Mouse (Mus musculus): Measurements from ENCODE around the gene Hecw2.

The Hecw2 gene

GRCm38 (mm10) chr1:54110920-54111605, 83.9 kb downstream of the Hecw2 start:
- DNase-seq: peak; percentile 3

- no peak for DNase-seq
Observed at GRCm38 (mm10) chr1:54109255-54109654, 85.7 kb downstream of the Hecw2 start.

- DNase-seq: no peak
Observed at GRCm38 (mm10) chr1:54106756-54107155, 88.2 kb downstream of the Hecw2 start.

DNA sequence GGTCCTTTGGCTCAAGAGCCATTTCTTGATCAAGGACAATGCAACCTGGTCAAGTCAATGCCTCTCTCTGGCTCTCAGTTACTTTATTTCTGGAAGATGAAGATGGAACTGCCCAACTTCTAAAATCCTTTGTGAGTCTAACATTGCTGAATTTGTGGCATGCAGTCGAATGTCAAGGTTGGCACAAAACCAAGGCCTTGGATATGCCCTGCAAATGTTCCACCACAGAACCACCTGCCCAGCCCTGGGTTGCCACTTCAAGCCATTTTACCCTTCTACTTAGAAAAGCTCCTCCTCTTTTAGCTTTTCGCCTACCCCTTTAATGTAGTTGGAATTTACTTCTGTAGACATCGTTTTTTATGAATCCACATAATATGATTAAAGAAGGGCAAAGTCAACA, 115.3 kb downstream of the Hecw2 start:
- no peak for DNase-seq

- DNase-seq: no peak
Observed at GRCm38 (mm10) chr1:54074456-54074855, 120.5 kb downstream of the Hecw2 start.

DNA sequence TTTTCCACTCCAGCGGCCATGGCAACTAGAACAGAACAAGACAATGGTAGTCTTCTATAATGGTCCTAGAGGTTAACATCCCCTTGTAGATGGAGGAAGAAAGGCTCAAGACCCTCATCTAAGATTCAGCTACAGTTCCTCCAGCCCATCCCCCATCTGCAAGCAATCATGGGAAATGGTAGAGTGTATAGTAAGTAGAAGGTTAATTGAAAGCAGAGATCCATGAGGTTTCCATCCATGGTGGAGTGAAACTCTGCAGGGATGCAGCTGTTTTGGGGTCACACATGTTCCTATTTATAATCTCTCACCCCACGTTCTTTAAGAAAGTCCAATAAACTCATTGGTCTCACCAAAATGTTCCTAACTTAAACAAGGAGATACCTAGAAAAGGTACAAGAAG, 124.8 kb downstream of the Hecw2 start:
- DNase-seq: no peak

DNA sequence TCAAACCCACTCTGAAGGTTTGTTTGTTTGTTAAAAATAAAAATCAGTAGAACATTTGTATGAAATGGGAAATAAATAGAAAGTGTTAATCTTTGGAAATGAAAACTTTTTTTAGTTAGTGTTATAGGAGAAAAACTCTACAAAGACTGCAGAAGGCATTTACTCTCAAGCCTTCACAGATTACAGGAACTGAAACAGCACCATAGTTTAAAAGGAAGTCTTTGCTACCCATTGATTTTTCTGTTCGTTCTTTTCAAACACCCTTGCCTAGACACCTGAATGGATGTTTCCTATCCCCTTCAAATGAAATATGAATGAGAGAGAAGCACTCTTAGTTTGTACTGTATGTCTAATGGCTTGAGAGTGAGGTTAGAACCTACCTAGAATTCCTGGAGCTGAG, 126.7 kb downstream of the Hecw2 start:
- DNase-seq: no peak

- DNase-seq: no peak
Observed at GRCm38 (mm10) chr1:54065434-54065833, 129.5 kb downstream of the Hecw2 start.

GRCm38 (mm10) chr1:54061078-54061477, 133.9 kb downstream of the Hecw2 start:
- DNase-seq: no peak

GRCm38 (mm10) chr1:54059731-54060130, 135.2 kb downstream of the Hecw2 start:
- DNase-seq: no peak

DNA sequence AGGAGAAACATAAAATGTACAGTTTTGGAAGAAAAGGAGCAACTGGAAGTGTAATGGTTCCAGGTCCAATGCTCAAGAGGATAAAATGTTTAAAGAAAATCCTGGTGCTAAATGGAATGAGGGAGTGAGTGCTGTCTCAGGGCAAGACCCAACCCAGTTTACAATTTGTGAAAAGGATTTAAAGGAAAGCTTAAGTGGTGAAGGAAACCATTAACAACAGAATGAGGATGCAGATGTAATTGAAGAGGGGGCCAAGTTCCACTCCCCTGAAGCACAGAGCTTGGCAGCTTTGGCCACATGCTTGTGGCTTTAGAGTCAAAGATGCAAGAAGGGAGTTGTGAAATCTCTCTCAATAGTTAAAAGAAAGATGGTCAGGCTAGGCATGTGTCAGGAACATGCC, 142.2 kb downstream of the Hecw2 start:
- no peak for DNase-seq

DNA sequence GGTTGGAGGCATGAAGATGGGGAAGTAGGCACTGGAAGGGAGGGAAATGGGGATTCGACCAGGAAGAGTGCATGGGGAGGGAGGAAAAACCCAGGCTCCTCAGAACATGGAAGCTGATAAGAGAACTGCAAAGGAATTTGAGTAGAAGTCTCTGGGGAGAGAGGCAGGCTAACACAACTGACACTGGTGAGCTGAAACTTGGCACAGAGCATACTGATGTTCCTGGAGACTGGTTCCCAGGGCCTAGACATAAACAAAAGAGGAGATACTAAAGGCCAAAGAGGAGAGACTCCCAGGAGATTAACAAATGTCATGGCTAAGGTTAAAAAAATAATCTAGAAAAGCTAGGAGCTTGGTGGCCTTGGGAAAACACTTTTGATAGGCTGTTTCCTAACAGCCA, 148.0 kb downstream of the Hecw2 start:
- peak; percentile 27 for DNase-seq

GRCm38 (mm10) chr1:54039062-54039461, 155.9 kb downstream of the Hecw2 start:
- peak; percentile 63 for DNase-seq

- peak; percentile 54 for DNase-seq
Observed at GRCm38 (mm10) chr1:54017686-54018085, 177.3 kb downstream of the Hecw2 start.

DNA sequence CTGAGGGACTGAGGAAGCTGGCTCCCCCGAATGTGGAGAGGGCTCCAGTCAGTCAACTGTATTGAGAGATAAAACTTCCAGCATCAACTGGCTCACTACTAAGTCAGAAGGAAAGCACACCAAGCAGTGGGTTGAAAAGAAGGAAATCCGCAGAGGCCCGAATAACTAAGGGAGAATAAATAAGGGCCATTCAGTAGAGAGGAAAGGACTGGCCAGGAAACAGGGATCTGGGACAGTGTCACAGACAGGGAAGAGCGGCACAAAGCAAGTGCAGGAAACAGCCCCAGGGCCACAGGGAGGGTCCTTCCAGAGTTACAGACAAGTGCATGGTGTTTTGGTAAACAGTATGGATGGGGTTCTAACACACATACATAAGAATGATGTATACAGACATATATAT, 179.2 kb downstream of the Hecw2 start:
- peak; percentile 17 for DNase-seq

- no peak for DNase-seq
Observed at GRCm38 (mm10) chr1:54012414-54012813, 182.6 kb downstream of the Hecw2 start.

DNA sequence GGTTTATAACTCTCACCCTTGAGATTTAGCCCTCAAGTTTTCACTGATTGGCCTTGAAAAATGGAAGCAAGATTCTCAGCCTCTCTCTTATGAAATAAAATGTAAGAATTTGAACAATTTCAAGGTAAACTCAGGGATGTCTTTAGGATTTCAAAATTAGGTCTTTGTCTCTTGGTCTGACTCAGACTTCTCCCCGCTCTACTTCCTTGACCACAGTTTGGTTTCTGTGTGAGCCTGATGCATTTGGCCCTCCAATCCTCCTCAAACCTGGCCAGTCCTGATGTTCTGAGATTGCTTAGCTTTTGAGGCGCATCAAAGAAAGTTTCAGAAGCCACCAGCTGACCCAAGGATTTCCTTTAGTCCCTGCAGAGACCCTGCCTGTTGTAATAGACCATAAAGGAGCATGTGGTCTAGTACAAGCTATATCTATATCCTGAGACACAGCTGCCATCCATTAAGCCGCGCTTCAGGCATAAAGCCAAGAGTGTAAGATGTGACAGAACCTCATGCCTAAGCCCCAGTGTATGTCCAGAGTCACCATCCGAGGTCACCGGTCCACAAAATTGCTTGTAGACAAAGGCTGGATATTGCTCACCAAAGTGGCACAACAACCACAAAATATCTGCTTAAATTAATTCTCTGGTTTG, 185.4 kb downstream of the Hecw2 start:
- no peak for DNase-seq

GRCm38 (mm10) chr1:54005860-54006386, 189.0 kb downstream of the Hecw2 start:
- no peak for DNase-seq

GRCm38 (mm10) chr1:54003288-54003687, 191.7 kb downstream of the Hecw2 start:
- no peak for DNase-seq

DNA sequence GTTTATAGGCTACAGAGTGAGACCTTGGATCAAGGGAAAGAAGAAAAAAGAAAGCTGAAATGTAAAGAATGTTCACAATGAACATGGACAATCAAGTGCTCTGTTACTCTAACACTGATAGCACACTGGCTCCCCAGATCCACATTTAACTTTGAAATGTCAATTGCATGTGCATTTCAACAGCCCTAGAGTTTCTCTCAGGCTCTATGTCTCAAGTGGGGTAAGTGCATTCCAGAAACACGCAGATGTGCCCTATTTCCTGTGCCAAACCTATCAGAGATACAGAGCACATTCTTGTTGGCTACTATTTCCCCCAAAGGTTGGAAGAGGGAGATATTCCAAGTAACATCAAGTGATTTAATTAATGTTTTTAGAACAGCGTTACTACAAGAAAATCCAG, 192.9 kb downstream of the Hecw2 start:
- DNase-seq: no peak

DNA sequence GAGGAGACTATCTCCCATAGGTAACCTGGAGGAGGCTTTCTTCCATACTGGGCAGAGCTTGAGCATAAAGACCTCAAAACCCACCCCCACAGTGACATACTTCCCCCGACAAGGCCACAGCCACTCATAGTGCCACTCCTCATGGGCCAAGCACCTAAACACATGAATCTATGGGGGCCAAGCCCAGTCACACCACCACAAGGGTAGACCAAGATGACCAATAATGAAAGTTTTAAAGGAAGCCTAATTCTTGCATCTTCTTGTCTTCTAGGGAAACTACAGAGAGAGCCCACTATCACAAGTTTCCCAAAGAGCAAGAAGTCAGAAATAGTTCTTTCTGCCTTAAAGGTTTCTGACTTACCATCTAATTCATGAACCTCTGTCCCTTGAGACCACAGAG, 197.7 kb downstream of the Hecw2 start:
- no peak for DNase-seq

- peak; percentile 67 for DNase-seq
Observed at GRCm38 (mm10) chr1:53986185-53986892, 208.6 kb downstream of the Hecw2 start.

GRCm38 (mm10) chr1:53978514-53978831, 216.5 kb downstream of the Hecw2 start:
- DNase-seq: peak; percentile 88

Data from lung, postnatal 36 days (tissue).